Mouse (Mus musculus): ENCODE measurements around the gene Hnf1b. TPM values are rescaled to one million over a fixed set of nuclear protein-coding genes. Genes with fewer than 3 reads are reported as not detected.

The Hnf1b gene
- total RNA-seq (2017) = not detected in 3 replicates

DNA sequence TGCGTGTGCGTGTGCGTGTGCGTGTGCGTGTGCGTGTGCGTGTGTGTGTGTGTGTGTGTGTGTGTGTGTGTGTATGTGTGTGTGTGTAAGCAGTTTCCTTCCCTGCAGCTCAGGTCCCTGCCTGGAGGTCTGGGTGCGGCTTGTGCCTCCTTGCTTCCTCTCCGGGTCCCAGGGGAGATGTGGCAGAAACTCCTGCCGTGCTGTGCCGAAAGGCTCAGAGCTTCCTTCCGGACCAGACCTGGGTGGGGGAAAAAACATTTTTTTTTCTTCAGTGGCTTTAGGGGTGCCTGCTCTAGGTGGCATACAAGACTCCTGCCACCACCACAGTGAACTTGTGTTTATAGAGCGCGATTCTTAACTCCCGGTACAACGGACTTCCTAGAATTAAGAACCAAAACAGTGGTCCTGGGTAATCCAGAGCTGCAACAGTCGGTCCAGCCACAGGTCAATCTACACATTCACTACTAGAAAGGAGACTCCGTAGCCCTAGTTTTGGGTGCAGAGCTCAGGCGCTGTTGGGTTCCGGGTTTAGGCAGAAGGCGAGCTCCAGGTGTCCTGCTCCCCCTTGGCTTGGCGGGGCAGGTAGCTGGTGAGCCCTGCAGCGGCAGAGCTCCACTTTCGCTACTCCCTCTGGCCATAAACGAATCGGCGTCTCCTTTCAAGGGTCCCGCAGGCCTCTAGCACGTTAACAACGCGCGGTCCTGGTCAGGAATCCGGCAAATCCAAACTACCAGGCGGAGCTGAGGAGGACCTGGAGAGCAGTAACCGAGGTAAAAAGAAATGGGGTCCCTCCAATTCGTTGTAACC, at the start of gene Hnf1b:
Gene Hnf1b (plus strand): TSS at position 535 of the 807 bp plus-strand sequence.
- ATAC-seq (replicated peaks; ENCODE audit: insufficient number of reproducible peaks, low FRiP score, low TSS enrichment, poor library complexity, severe bottlenecking) = no peak

DNA sequence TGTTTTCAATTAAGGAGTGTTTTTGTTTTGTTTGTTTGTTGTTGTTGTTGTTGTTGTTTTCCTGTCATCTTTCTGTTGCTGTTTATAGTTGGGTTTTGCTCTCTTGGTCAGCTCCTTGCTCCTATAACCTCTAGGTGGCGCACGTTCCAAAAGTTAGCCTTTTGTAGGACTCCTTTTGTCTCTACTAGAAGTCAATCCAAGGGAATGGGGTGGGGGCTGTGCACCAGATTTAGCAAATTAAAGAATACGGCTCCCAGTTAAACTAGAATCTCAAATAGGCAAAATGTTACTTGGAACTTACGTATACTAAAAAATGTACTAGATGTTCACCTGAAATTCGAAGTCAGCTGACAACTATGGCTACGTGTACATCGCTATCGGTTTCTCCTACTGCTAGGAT, 47.7 kb upstream of the Hnf1b start:
- ATAC-seq (replicated peaks; ENCODE audit: insufficient number of reproducible peaks, low FRiP score, low TSS enrichment, poor library complexity, severe bottlenecking) = no peak

DNA sequence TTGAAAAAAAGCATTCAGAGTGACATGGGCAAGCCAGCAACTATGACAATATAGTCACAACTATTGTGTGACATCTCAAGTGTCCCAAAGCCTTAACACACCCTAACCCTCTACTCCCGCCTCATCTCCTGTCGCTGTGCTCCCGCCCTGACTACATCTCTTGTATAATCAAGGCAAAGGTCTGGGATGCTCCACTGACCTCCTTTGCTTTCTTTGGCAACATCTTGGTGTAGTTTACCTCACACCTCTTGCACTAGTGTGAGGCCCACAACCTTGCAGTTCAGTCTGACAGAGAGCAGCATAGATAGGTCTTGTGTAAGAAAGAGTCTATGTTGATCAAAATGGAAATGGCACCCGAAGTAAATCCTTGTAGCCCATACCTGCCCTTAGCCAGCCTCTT, 47.3 kb upstream of the Hnf1b start:
- no peak for ATAC-seq (replicated peaks; ENCODE audit: insufficient number of reproducible peaks, low FRiP score, low TSS enrichment, poor library complexity, severe bottlenecking)

DNA sequence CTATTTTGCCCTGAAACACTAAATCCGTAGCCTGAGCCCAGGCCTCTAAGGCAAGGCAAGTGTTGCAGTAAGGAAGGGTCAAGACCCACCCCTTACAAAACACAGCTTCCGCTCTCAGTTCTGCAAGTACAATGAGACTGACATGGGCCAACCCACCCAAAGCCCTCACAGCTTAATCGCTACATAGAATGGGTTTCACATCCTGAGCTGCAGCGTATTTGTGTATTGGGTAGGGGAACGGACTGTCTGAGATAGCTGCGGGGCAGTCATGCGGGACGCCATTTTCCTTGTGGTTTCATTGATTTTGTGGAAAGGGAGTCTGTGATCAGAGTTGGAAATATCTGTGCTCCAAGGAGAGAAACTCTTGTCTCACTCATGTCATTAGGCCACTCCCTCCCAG, 39.4 kb upstream of the Hnf1b start:
- no peak for ATAC-seq (replicated peaks; ENCODE audit: insufficient number of reproducible peaks, low FRiP score, low TSS enrichment, poor library complexity, severe bottlenecking)

DNA sequence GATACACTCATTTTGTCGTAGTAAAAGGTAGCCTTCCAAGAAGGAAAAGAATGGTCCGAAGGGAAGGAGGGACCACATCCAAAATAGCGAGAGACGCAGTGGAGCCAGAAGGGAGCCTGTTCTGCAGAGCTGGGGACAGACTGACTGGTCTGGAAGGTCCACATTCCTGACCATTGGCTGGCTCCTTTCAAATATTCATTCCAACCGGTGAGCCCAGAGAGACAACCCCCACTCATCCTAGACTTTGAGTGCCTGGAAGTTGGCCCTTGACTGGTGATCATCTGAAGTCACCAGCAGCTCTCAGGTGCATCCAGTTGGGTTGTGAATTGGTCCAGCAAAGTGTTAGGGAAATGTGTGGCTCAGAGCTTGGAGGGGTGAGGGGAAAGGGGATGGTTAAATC, 34.7 kb upstream of the Hnf1b start:
- no peak for ATAC-seq (replicated peaks; ENCODE audit: insufficient number of reproducible peaks, low FRiP score, low TSS enrichment, poor library complexity, severe bottlenecking)

DNA sequence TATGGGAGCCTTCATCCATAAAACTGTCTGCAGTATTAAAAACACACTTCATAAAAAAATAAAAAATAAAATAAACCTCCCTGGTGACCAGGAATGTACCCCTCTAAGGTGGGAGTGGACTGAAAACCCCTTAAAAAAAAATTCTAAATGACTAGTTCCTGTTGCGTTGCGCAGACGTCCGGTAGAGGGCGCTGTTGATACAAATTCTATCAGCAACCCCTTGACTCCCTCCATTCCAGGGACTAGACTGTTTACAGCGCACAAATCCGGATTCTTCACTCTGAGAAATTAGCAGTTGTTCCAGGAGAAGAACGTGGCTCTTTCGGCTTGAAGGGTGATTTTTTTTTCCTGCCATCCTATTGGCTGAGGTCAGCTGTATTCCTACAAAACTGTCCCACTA, 34.2 kb upstream of the Hnf1b start:
- ATAC-seq (replicated peaks; ENCODE audit: insufficient number of reproducible peaks, low FRiP score, low TSS enrichment, poor library complexity, severe bottlenecking) = 0 out of 2 replicates have a peak, but pooled peaks have one; percentile 63

DNA sequence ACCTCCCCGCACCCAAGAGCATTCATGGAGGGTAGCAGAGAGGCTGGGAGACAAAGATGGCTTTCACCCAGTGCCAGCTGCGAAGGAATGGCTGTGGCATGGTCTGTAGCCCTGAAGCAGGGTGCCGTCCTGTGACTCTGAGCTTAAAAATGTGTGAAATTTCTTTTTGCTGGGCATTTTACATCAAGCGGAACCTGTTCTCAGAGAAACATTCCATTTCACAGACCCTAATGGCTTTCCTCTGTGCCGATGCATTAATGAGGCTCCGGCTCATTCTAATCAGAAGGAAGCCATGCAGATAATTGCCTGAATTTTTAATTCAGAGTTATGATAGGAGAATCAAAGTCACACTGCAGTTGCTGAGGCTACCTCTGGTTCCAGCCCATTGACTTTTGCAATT, 32.8 kb upstream of the Hnf1b start:
- no peak for ATAC-seq (replicated peaks; ENCODE audit: insufficient number of reproducible peaks, low FRiP score, low TSS enrichment, poor library complexity, severe bottlenecking)

DNA sequence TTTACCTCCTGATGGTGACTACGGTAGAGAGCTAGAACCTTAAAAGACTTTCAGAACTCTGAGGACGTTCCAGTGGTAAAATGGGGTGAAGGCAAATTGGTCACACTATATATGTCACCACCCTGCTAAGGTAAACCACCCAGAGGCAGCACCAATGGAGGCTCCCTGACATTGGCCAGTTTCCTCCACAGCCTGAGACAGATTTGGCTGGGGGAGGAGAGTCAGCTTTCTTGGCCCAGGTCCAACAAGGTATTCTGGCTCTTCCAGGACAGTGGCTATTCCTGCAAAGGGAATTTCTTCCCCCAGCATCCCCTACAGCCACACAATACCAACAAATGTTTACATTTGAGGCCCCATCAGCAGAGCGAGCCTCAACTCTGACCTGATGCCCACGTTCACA, 31.9 kb upstream of the Hnf1b start:
- ATAC-seq (replicated peaks; ENCODE audit: insufficient number of reproducible peaks, low FRiP score, low TSS enrichment, poor library complexity, severe bottlenecking) = no peak

DNA sequence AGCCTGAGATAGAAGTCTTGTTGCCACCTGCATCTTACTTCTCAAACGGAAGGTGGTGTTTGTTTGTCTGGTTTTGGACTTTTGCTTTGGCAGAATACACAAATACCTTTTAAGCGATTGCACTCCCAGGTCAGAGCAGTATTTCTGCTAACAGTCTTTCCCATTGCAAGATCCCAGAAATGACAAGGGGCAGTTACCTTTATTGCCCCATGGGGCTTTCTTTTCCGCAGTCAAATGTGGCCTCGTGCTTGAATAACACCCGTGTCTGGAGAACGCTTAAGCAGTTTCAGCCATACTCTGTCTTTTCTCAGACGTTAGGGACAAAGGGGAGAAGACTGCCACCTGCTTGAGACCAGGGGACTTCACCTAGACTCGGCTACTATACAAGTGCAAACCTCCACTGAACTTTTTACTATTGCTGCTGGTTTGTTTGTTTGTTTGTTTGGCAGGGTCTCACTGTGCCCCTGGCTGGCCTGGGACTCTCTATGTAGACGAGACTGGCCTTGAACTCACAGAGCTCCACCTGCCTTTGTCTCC, 31.2 kb upstream of the Hnf1b start:
- no peak for ATAC-seq (replicated peaks; ENCODE audit: insufficient number of reproducible peaks, low FRiP score, low TSS enrichment, poor library complexity, severe bottlenecking)

DNA sequence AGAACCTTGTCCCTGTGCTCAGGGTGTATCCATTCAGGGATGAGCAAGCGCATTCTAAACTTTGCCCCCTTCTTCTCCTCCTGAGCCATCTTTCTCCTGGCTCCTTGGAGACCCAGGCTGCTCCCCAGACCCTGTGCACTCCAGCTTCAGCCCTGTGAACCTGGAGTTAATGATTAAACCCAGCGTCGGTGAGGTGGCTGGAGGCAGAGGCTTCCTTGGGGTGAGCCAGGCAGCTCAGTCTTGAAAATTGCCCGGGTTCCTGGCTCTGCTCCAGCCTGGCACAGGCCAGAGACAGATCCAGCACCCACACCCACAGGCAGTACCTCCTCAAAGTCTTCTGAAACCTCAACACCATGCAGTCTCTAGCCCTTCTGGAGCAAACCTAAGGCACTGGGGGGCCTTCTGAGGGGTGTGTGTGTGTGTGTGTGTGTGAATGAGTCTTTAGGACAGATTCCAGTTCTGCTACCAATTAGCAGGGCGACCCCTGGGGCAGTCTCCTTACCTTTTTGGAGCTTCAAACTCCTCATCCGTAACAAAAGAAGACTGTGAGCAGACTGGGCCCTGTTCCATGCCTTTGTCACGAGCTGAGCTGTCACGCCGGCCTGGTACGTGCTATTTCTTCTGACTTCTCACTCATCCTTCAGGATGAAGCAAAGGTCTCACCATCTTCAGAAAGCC, 29.9 kb upstream of the Hnf1b start:
- ATAC-seq (replicated peaks; ENCODE audit: insufficient number of reproducible peaks, low FRiP score, low TSS enrichment, poor library complexity, severe bottlenecking) = no peak

DNA sequence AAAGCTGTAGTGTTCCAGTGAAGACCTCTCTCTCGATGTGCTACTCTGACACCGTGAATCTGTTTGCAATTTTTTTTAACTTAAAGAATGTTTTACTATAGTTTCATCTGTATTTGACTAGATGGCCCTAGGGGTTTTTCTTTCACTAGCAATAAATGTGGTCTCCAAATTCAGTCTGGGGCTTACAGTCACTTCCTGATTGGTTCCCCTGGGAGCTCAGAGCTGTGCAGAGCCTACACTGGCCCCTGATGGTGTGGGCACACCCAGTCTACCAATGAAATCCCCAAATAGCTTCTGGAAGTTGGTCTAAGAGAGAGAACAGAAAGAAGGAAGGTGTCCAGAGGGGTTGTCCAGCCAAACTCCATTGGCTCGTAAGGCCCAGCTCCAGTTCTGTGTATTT, 23.7 kb upstream of the Hnf1b start:
- no peak for ATAC-seq (replicated peaks; ENCODE audit: insufficient number of reproducible peaks, low FRiP score, low TSS enrichment, poor library complexity, severe bottlenecking)

DNA sequence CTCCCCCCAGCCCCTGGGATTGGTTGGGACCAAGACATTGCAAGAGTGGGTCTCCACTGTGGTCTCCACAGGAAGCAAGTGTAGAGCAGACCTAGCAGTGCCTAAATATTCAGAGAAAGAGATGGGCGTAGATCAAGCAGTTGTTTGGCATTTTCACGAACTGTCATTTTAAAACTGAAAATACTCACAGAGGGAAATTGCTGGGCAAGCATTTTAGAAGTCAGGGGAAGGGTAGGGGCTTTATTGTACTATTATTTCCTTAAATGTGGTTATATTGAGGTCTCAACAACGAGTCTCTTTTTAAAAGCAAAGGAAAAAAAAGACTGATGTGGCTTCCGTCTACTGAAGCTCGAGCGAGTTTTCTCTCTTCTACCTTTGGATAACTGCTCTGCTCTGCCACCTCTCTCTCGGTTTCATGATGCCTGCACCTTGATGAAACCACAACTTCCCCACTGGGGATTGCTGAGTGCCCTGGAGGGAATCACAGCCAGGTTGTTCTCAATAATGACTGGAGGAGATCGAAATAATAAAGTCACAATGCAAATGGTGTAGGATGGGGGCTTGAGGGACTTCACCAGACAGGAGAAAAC, 21.2 kb upstream of the Hnf1b start:
- no peak for ATAC-seq (replicated peaks; ENCODE audit: insufficient number of reproducible peaks, low FRiP score, low TSS enrichment, poor library complexity, severe bottlenecking)

DNA sequence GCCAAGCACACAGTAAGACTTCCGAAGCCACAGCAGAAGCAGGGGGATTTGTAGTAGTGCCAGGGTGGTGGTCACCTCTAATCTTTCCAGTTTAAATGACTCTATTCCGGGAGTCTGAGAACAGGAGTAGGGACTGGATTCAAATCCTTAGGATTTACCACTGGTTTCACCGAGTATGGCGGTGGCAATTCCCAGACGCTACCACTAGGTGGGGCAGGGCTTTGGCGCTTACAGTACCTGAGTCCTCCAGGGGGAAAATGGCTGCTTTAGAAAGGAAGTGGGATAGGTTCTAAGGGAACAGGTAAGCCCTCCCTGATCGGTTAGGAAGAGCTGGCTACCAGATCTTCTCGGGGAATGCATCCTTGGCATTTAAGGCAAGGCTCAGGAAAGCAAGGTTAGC, 17.5 kb upstream of the Hnf1b start:
- no peak for ATAC-seq (replicated peaks; ENCODE audit: insufficient number of reproducible peaks, low FRiP score, low TSS enrichment, poor library complexity, severe bottlenecking)

DNA sequence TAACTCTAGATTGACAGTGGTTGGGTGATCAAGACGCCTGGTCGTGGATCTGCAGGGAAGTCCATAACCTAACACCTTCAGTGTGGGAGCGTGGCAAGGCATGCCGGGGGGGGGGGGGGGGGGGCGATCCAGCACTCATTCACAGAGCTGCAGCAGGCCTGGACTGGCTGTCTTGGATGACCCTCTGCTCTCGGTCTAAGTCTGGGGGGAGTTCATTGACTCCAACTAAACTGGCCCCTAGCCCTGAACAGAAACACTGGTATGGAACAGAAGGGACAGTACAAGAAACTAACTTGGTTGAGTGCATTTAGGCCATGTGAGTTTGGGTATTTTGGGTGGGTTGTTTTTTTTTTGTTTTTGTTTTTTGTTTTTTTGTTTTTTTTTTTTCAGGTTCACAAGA, 16.3 kb upstream of the Hnf1b start:
- no peak for ATAC-seq (replicated peaks; ENCODE audit: insufficient number of reproducible peaks, low FRiP score, low TSS enrichment, poor library complexity, severe bottlenecking)

DNA sequence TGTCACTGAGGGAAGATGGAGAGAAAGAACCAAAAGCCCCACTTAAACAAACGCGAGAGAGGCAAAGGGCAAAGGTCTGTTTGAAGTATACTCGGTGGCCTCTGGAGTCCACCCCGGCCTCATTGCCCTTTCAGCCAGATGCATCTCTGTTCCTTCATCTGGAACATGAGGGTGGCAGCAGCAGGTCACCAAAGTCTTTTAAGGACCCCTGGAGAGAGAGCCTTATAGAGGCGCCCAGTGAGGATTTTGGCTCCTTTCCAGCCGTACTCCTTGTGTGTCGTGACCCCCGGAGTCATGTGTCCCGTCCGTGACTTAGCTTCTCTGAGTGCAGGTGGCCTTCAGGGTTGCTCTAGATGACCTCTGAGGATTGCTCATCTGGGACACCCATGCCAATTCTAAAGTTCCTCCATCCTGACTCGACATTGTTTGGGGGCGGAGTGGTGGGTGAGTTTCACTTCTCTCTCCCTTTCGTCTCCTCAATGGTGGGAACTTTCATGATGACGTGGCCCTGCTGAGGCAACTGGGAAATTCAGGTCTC, 15.8 kb upstream of the Hnf1b start:
- peak; percentile 81; the same call in 1 of the 2 replicates for ATAC-seq (replicated peaks; ENCODE audit: insufficient number of reproducible peaks, low FRiP score, low TSS enrichment, poor library complexity, severe bottlenecking)

DNA sequence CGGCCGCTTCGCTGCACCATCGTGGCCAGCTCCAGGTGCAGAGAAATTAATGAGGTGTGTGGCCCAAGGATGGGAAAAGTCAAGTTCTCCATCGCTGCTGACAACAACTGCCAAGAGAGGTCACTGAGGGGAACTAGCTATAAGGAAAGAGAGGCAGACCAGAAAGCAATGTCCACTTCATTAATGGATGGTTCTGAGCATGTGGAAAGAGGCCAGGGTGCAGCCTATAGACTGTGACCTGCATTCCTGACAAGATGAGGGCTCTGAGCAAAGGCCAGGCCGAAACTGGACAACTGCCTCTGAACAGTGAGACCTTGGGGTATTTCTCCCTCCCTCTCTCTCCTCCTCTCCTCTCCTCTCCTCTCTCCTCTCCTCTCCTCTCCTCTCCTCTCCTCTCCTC, 10.4 kb upstream of the Hnf1b start:
- ATAC-seq (replicated peaks; ENCODE audit: insufficient number of reproducible peaks, low FRiP score, low TSS enrichment, poor library complexity, severe bottlenecking) = no peak

DNA sequence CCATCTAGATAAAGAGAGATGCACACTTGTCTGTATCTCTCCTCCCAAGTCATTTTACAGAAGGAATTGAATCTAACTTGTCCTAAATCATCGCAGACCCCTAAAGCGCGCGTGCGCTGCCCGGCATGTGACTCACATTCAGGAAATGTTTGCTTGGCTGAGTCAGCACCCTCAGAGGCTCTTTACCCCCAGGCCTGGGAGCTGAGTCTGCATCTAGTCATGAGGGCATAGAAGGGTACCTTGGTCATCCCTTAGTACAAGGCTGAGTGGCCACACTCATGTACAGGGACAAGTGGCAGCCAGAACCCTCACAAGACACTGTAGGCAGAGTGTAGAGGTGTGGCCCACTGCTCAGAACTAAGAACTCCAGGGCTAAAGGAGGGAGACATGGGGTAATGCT, 6.3 kb upstream of the Hnf1b start:
- no peak for ATAC-seq (replicated peaks; ENCODE audit: insufficient number of reproducible peaks, low FRiP score, low TSS enrichment, poor library complexity, severe bottlenecking)

DNA sequence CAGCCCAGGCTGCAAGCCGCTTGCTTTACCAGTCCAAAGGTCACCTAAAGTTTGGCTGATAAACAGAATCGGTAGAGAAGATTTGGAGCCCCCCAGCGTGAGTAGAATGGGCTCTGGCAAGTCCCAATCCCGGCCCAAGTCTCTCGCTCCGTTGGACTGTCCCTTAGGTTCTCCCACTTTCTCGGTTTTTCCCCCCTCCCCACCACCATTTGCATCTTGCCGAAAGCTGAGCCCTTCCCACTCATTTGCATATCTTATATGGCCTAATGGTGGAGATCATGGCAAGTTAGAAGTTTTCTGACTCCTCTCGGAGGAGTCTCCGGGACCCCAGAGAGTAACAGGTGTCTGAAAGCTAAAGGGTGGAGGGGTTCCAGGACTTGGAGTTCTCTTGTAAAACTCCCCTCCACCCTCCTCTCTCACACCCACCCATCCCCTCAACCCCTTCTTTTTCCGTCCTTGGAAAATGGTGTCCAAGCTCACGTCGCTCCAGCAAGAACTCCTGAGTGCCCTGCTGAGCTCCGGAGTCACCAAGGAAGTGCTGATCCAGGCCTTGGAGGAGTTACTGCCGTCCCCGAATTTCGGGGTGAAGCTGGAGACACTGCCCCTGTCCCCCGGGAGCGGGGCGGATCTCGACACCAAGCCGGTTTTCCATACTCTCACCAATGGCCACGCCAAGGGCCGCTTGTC, 866 bp downstream of the Hnf1b start:
- ATAC-seq (replicated peaks; ENCODE audit: insufficient number of reproducible peaks, low FRiP score, low TSS enrichment, poor library complexity, severe bottlenecking) = no peak
